Mouse (Mus musculus) C2C12 (cell line): ENCODE data around the gene Cd27. TPM values are rescaled to one million over a fixed set of nuclear protein-coding genes. Genes with fewer than 3 reads are reported as not detected.

Experiments
- H3K27me3 ChIP-seq: one replicate; pipeline ENCODE4 v1.6.1; 2011; ENCODE audit not compliant: control insufficient read depth, insufficient read depth, insufficient read length
- H3K36me3 ChIP-seq: one replicate; pipeline ENCODE4 v1.6.1; 2011; ENCODE audit not compliant: control insufficient read depth, insufficient read depth
- H3K4me3 ChIP-seq: one replicate; pipeline ENCODE4 v1.5.1; 2011; ENCODE audit warnings: mild to moderate bottlenecking, control low read depth; ENCODE audit not compliant: poor library complexity, insufficient read depth, severe bottlenecking
- H3K79me2 ChIP-seq: one replicate; pipeline ENCODE4 v1.6.1; 2011; ENCODE audit not compliant: control insufficient read depth, insufficient read depth
- H3K79me3 ChIP-seq: one replicate; pipeline ENCODE4 v1.6.1; 2011; ENCODE audit warnings: low read depth, control low read depth
- H3ac ChIP-seq: one replicate; pipeline ENCODE3; 2011; ENCODE audit warnings: low read depth; ENCODE audit not compliant: control insufficient read depth, insufficient read length
- CEBPB ChIP-seq: IDR thresholded peaks from one replicate; pipeline ENCODE4 v1.6.1; 2011; ENCODE audit warnings: low read depth, mild to moderate bottlenecking, control low read depth, moderate library complexity
- CTCF ChIP-seq: IDR thresholded peaks from one replicate; pipeline ENCODE4 v1.5.1; 2011; ENCODE audit not compliant: control insufficient read depth, insufficient read depth, insufficient read length
- FOSL1 ChIP-seq: IDR thresholded peaks from one replicate; pipeline ENCODE4 v1.8.0; 2011; ENCODE audit warnings: mild to moderate bottlenecking, low read length; ENCODE audit not compliant: poor library complexity, insufficient read depth, severe bottlenecking
- MAX ChIP-seq: IDR thresholded peaks from one replicate; pipeline ENCODE4 v1.6.1; 2011; ENCODE audit warnings: mild to moderate bottlenecking, control low read depth
- MYOD1 ChIP-seq: IDR thresholded peaks from one replicate; pipeline ENCODE4 v1.6.1; 2011; ENCODE audit warnings: low read depth; ENCODE audit not compliant: control insufficient read depth, insufficient read length
- MYOG ChIP-seq: IDR thresholded peaks from one replicate; pipeline ENCODE4 v1.6.1; 2011; ENCODE audit not compliant: control insufficient read depth, insufficient read length; ENCODE audit errors: extremely low read depth
- USF1 ChIP-seq: IDR thresholded peaks from one replicate; pipeline ENCODE4 v1.6.1; 2011; ENCODE audit warnings: low read depth, mild to moderate bottlenecking, control low read depth, moderate library complexity
- polyA plus RNA-seq: library from polyadenylated mRNA; unstranded; fragments of >200 nt; fragmentation: generic; extraction: Trizol; gene quantifications from one replicate; pipeline ENCODE4 v1.2.1, GENCODE M21; 2012; ENCODE audit warnings: missing spikeins

Cd27 gene
- polyA plus RNA-seq, 1 experiment = 0.07 TPM

- TF ChIP-seq USF1 = no peak
- TF ChIP-seq MAX = no peak
- TF ChIP-seq MYOD1 = no peak
- no peak for TF ChIP-seq FOSL1
- no peak for TF ChIP-seq CEBPB
- TF ChIP-seq CTCF = no peak
- TF ChIP-seq MYOG = no peak
- no peaks in the 10 kb centered on the region for H3K79me2 ChIP-seq
Observed at GRCm38 (mm10) chr6:125213715-125214114, 23.1 kb downstream of the Cd27 start.

GRCm38 (mm10) chr6:125213129-125213528, 23.7 kb downstream of the Cd27 start:
- no peak for TF ChIP-seq FOSL1
- no peak for TF ChIP-seq MAX
- TF ChIP-seq CTCF = no peak
- TF ChIP-seq MYOD1 = no peak
- TF ChIP-seq CEBPB = no peak
- no peak for TF ChIP-seq USF1
- TF ChIP-seq MYOG = no peak
- H3ac ChIP-seq = no peak overlapping the region

More at GRCm38 (mm10) chr6:125213715-125214114, 23.1 kb downstream of the Cd27 start:
- H3K4me3 ChIP-seq = no peak overlapping the region
- H3K36me3 ChIP-seq = no peaks in the 10 kb centered on the region
- peaks cover 13% of the 10 kb centered on the region for H3K27me3 ChIP-seq
- H3ac ChIP-seq = no peak overlapping the region
- H3K79me3 ChIP-seq = no peaks in the 10 kb centered on the region

GRCm38 (mm10) chr6:125212621-125213020, 24.2 kb downstream of the Cd27 start:
- TF ChIP-seq USF1 (no peak), MAX (no peak), CEBPB (no peak), MYOD1 (no peak)

More at GRCm38 (mm10) chr6:125213129-125213528, 23.7 kb downstream of the Cd27 start:
- H3K27me3 ChIP-seq = peaks cover 13% of the 10 kb centered on the region
- no peak overlapping the region for H3K4me3 ChIP-seq
- no peaks in the 10 kb centered on the region for H3K36me3 ChIP-seq
- H3K79me2 ChIP-seq = no peaks in the 10 kb centered on the region
- H3K79me3 ChIP-seq = no peaks in the 10 kb centered on the region

GRCm38 (mm10) chr6:125210436-125210835, 26.4 kb downstream of the Cd27 start:
- no peaks in the 10 kb centered on the region for H3K36me3 ChIP-seq
- peaks cover 13% of the 10 kb centered on the region for H3K27me3 ChIP-seq
- H3ac ChIP-seq = no peak overlapping the region
- no peak overlapping the region for H3K4me3 ChIP-seq
- H3K79me2 ChIP-seq = no peaks in the 10 kb centered on the region
- no peaks in the 10 kb centered on the region for H3K79me3 ChIP-seq
- TF ChIP-seq MAX = no peak
- TF ChIP-seq FOSL1 = no peak
- no peak for TF ChIP-seq MYOD1
- TF ChIP-seq CTCF = no peak
- no peak for TF ChIP-seq MYOG
- TF ChIP-seq CEBPB = no peak
- no peak for TF ChIP-seq USF1

More at GRCm38 (mm10) chr6:125212621-125213020, 24.2 kb downstream of the Cd27 start:
- H3ac ChIP-seq = no peak overlapping the region
- no peaks in the 10 kb centered on the region for H3K79me2 ChIP-seq
- H3K27me3 ChIP-seq = peaks cover 13% of the 10 kb centered on the region
- no peaks in the 10 kb centered on the region for H3K36me3 ChIP-seq
- H3K79me3 ChIP-seq = no peaks in the 10 kb centered on the region
- no peak overlapping the region for H3K4me3 ChIP-seq

GRCm38 (mm10) chr6:125197166-125197565, 39.6 kb downstream of the Cd27 start:
- H3ac ChIP-seq = no peak overlapping the region
- TF ChIP-seq FOSL1 (no peak), USF1 (no peak), CEBPB (no peak), MYOG (no peak), MAX (no peak), MYOD1 (no peak), CTCF (no peak)
- peaks cover 27% of the 10 kb centered on the region for H3K79me2 ChIP-seq
- peaks cover 34% of the 10 kb centered on the region for H3K36me3 ChIP-seq
- H3K27me3 ChIP-seq = no peaks in the 10 kb centered on the region
- H3K4me3 ChIP-seq = no peak overlapping the region
- H3K79me3 ChIP-seq = peaks cover 19% of the 10 kb centered on the region

GRCm38 (mm10) chr6:125196301-125196700, 40.5 kb downstream of the Cd27 start:
- H3K4me3 ChIP-seq = no peak overlapping the region
- no peak overlapping the region for H3ac ChIP-seq
- peaks cover 34% of the 10 kb centered on the region for H3K36me3 ChIP-seq
- TF ChIP-seq MYOD1 = no peak
- no peak for TF ChIP-seq MYOG
- TF ChIP-seq MAX = no peak
- no peak for TF ChIP-seq FOSL1
- no peak for TF ChIP-seq CEBPB
- TF ChIP-seq USF1 = no peak
- TF ChIP-seq CTCF = no peak
- H3K27me3 ChIP-seq = no peaks in the 10 kb centered on the region
- peaks cover 30% of the 10 kb centered on the region for H3K79me2 ChIP-seq
- peaks cover 19% of the 10 kb centered on the region for H3K79me3 ChIP-seq
